In the genomic region with DNA sequence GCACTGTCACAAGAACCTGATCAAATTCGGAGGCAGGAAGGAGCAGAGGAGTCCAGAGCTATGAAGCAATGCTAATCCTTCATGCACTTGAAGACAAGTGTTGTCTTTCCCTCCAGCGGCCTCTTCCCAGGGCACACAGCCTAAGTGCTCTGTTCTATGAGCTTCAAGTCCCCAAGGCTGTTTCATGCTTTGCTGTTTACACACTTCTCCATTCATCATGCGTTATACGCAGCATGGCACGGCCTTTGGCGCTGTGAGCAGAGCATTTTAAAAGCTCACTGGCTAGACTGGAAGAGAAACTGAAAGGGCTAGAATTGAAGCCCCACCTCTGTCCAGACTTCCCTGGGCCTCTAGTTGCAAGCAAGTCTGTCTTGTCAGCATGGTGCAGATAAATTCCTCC, we compare ENCODE assay signal across 8 mouse cellular contexts. TPM values are rescaled to one million over a fixed set of nuclear protein-coding genes. Genes with fewer than 3 reads are reported as not detected.
DNase-seq lines count a peak whose midpoint lies in the region; ATAC-seq and TF ChIP-seq lines count a peak whose summit lies in the region.

No protein-coding gene starts in this region.

- peak overlapping the region; percentile 19; the same call in 1 of the 2 replicates for H3K9ac ChIP-seq in heart, adult 2 months (ENCODE audit: low read depth, low read length)
- no peak overlapping the region for H3K9ac ChIP-seq in intestine, postnatal 0 days (ENCODE audit: low read depth, low read length)

- peak in 1 of 2 experiments; percentile 46 for DNase-seq in spleen, adult 2 months (ENCODE audit: low read depth in 1 of 2, low spot score in 2 of 2)
- no peak for DNase-seq in spleen, adult 12 weeks (ENCODE audit: low spot score)
- peak; percentile 59 to 66 for DNase-seq in heart, adult 2 months
- no peak for DNase-seq in layer of hippocampus, postnatal 14 days (ENCODE audit: low spot score in 2 of 2)
- DNase-seq in embryo, embryonic 10 days (ENCODE audit: low spot score): no peak
- DNase-seq in cerebellum, adult 8-10 months: no peak

- TF ChIP-seq CTCF in spleen, adult 2 months (IDR thresholded peaks at IDR 0.05; ENCODE audit: extremely low read depth, insufficient read depth, insufficient read length, insufficient replicate concordance): no peak
- no peak for TF ChIP-seq CTCF in heart, adult 2 months (IDR thresholded peaks at IDR 0.05)
- no peak for TF ChIP-seq CTCF in intestine, postnatal 0 days (IDR thresholded peaks at IDR 0.05; ENCODE audit: low read depth)

- peak overlapping the region; percentile 26; the same call in 1 of the 2 replicates for H3K4me3 ChIP-seq in spleen, adult 2 months (ENCODE audit: extremely low read depth, insufficient read depth, insufficient read length)
- H3K4me3 ChIP-seq in heart, adult 2 months: no peak overlapping the region
- no peak overlapping the region for H3K4me3 ChIP-seq in intestine, postnatal 0 days (ENCODE audit: low read depth, low read length)

- TF ChIP-seq EP300 in heart, adult 2 months (IDR thresholded peaks at IDR 0.05; ENCODE audit: insufficient read depth, low read depth, low read length): no peak

- peak overlapping the region; percentile 74 for H3K27ac ChIP-seq in spleen, adult 2 months (ENCODE audit: insufficient read depth, low read length)
- peak overlapping the region; percentile 60 for H3K27ac ChIP-seq in heart, adult 2 months
- H3K27ac ChIP-seq in intestine, postnatal 0 days (ENCODE audit: low read depth, low read length): no peak overlapping the region

- intact Hi-C loops in heart, adult 2 months (cut with DNase I): no loop called here

- H3K36me3 ChIP-seq in spleen, adult 2 months (ENCODE audit: control insufficient read depth, insufficient read depth, low read length): no peaks in the 10 kb centered on the region
- peaks cover 14% of the 10 kb centered on the region for H3K36me3 ChIP-seq in heart, adult 2 months (ENCODE audit: control insufficient read depth, insufficient read depth, low read length)
- no peaks in the 10 kb centered on the region for H3K36me3 ChIP-seq in intestine, postnatal 0 days (ENCODE audit: control insufficient read depth, insufficient read depth)

- peaks cover 45% of the 10 kb centered on the region for H3K4me1 ChIP-seq in spleen, adult 2 months (ENCODE audit: control insufficient read depth, insufficient read depth, insufficient read length)
- peaks cover 26% of the 10 kb centered on the region for H3K4me1 ChIP-seq in heart, adult 2 months (ENCODE audit: control insufficient read depth, insufficient read depth, low read length)
- peaks cover 4% of the 10 kb centered on the region; the same call in 1 of the 2 replicates for H3K4me1 ChIP-seq in intestine, postnatal 0 days (replicated peaks; ENCODE audit: control insufficient read depth, insufficient read depth, low read length)

- no peaks in the 10 kb centered on the region for H3K9me3 ChIP-seq in intestine, postnatal 0 days (ENCODE audit: control insufficient read depth)

- no peak for TF ChIP-seq POLR2A in spleen, adult 2 months (IDR thresholded peaks at IDR 0.05; ENCODE audit: low read depth, low read length)
- TF ChIP-seq POLR2A in heart, adult 2 months (IDR thresholded peaks at IDR 0.05; ENCODE audit: insufficient read depth, low read depth, low read length): no peak

- peak; percentile 66 for ATAC-seq in intestine, postnatal 0 days
- ATAC-seq in monocyte, adult 5-6 weeks (replicated peaks; ENCODE audit: insufficient number of reproducible peaks, low FRiP score, low TSS enrichment, poor library complexity, severe bottlenecking): peak; percentile 67

- 13% methylated on average over 6 of the region's 6 CpGs for WGBS in spleen, adult 2 months
- 33% methylated on average over 6 of the region's 6 CpGs for WGBS in heart, adult 2 months
- WGBS in intestine, postnatal 0 days: 26% methylated on average over 6 of the region's 6 CpGs

- no peaks in the 10 kb centered on the region for H3K27me3 ChIP-seq in spleen, adult 2 months (ENCODE audit: control insufficient read depth, insufficient read depth, low read length)
- H3K27me3 ChIP-seq in heart, adult 2 months (ENCODE audit: control insufficient read depth, insufficient read depth, low read length): no peaks in the 10 kb centered on the region
- no peaks in the 10 kb centered on the region for H3K27me3 ChIP-seq in intestine, postnatal 0 days (replicated peaks; ENCODE audit: control insufficient read depth, insufficient read depth, low read length)

- peaks cover 1% of the 10 kb centered on the region for H3K79me2 ChIP-seq in heart, adult 2 months (replicated peaks; ENCODE audit: control insufficient read depth, insufficient read depth, low read length)

- peak overlapping the region; percentile 46 for H3K4me2 ChIP-seq in intestine, postnatal 0 days (replicated peaks; ENCODE audit: low read depth)

RNA-seq across cellular contexts. Expression of a gene that starts 6.2 kb away (rescaled TPM):
- 9.4 and 10.9 TPM in 2 replicates for polyA plus RNA-seq in spleen, adult 2 months (2012; rRNA removed)
- total RNA-seq in heart, adult 2 months (2021): 1 to 10 TPM; 5.7 to 6.5 TPM
- polyA plus RNA-seq in heart, adult 2 months (2012; rRNA removed): 4.8 and 6.2 TPM in 2 replicates
- 3.1 and 3.4 TPM in 2 replicates for polyA plus RNA-seq in intestine, postnatal 0 days (2015; fragmentation: Nextera tagmentation; extraction: Ambion mirVana)
- 4.7 to 15.4 TPM (median 4.8 TPM) in 3 replicates for total RNA-seq in monocyte, adult 5-6 weeks (2017)
- 10 to 100 TPM; 15.1 to 16.5 TPM for total RNA-seq in layer of hippocampus, postnatal 14 days (2021)

RNA-seq across cellular contexts. Expression of a gene that starts 57.2 kb away (rescaled TPM):
- 6.5 and 8.3 TPM in 2 replicates for polyA plus RNA-seq in spleen, adult 2 months (2012; rRNA removed)
- total RNA-seq in heart, adult 2 months (2021): 1 to 10 TPM; 8.5 to 9.3 TPM
- polyA plus RNA-seq in heart, adult 2 months (2012; rRNA removed): 4.6 and 7.9 TPM in 2 replicates
- polyA plus RNA-seq in intestine, postnatal 0 days (2015; fragmentation: Nextera tagmentation; extraction: Ambion mirVana): 5.2 and 5.8 TPM in 2 replicates
- 70.7 to 106 TPM (median 94.0 TPM) in 3 replicates for total RNA-seq in monocyte, adult 5-6 weeks (2017)
- total RNA-seq in layer of hippocampus, postnatal 14 days (2021): 1 to 10 TPM; 9.3 to 9.6 TPM

RNA-seq across cellular contexts. Expression of a gene that starts 58.3 kb away (rescaled TPM):
- 0.22 and 0.30 TPM in 2 replicates for polyA plus RNA-seq in spleen, adult 2 months (2012; rRNA removed)
- total RNA-seq in heart, adult 2 months (2021): 1 to 10 TPM; 5.3 to 5.7 TPM
- polyA plus RNA-seq in heart, adult 2 months (2012; rRNA removed): 0.80 and 1.9 TPM in 2 replicates
- 6.9 and 7.0 TPM in 2 replicates for polyA plus RNA-seq in intestine, postnatal 0 days (2015; fragmentation: Nextera tagmentation; extraction: Ambion mirVana)
- total RNA-seq in monocyte, adult 5-6 weeks (2017): 12.9 to 22.4 TPM (median 21.7 TPM) in 3 replicates
- total RNA-seq in layer of hippocampus, postnatal 14 days (2021): 1 to 10 TPM; 9.5 to 10.0 TPM

Comparison
In these comparisons a context has a peak if more than half of its experiments do, and no peak if none do; other contexts are left out.
1. DNase-seq: peak in heart, adult 2 months (2 of 2); none in spleen, adult 12 weeks (single experiment), layer of hippocampus, postnatal 14 days (0 of 2), embryo, embryonic 10 days (single experiment) and cerebellum, adult 8-10 months (single experiment).